Mouse (Mus musculus) erythroblast, embryonic 14.5 days (primary cell): ENCODE measurements around the gene Ctnnb1.

Experiments used
- GATA1 ChIP-seq: IDR thresholded peaks from 2 replicates; pipeline ENCODE4 v1.6.1; 2012; ENCODE audit warnings: low read length, inconsistent platforms, mixed read lengths
- TAL1 ChIP-seq: IDR thresholded peaks from 3 replicates; pipeline ENCODE4 v1.6.1; 2012; ENCODE audit warnings: low read length, inconsistent platforms, mixed read lengths

DNA sequence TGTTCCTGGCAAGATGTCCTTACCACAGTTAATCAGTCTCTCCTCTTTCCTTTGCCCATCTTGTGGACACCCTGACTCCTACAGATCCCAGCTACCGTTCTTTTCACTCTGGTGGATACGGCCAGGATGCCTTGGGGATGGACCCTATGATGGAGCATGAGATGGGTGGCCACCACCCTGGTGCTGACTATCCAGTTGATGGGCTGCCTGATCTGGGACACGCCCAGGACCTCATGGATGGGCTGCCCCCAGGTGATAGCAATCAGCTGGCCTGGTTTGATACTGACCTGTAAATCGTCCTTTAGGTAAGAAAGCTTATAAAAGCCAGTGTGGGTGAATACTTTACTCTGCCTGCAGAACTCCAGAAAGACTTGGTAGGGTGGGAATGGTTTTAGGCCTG lies 30.2 kb downstream of the Ctnnb1 start:
- TF ChIP-seq GATA1 (no peak), TAL1 (no peak)
